27 mouse cellular contexts compared by ENCODE assay signal in genomic region chr15:81722361-81722760, GRCm38 (mm10).
"Had no signal": no experiment of that assay in that cellular context is flagged by ENCODE, and none has a peak within 500 bp of the region (broad histone marks: within the 10 kb centered on the region; RNA-seq: fewer than 3 reads in every experiment).

No protein-coding gene starts in this region.

- H3K27me3 ChIP-seq: limb, embryonic 12.5 days; limb, embryonic 13.5 days; limb, embryonic 15.5 days; liver, embryonic 12.5 days; liver, embryonic 13.5 days; liver, embryonic 15.5 days; lung, embryonic 15.5 days; megakaryocyte, embryonic 14.5 days; midbrain, embryonic 12.5 days; midbrain, embryonic 13.5 days; midbrain, embryonic 15.5 days had no signal

- H3K4me1 ChIP-seq: limb, embryonic 12.5 days; limb, embryonic 15.5 days had no signal

- H3K4me3 ChIP-seq: limb, embryonic 10.5 days; limb, embryonic 12.5 days; limb, embryonic 13.5 days; limb, embryonic 15.5 days; liver, embryonic 12.5 days; liver, embryonic 13.5 days; liver, embryonic 15.5 days; lung, embryonic 15.5 days; megakaryocyte, embryonic 14.5 days; midbrain, embryonic 10.5 days; midbrain, embryonic 12.5 days; midbrain, embryonic 13.5 days; midbrain, embryonic 15.5 days; myocyte had no signal

- H3K27ac ChIP-seq: limb, embryonic 10.5 days; limb, embryonic 12.5 days; limb, embryonic 13.5 days; limb, embryonic 15.5 days; liver, embryonic 12.5 days; liver, embryonic 13.5 days; liver, embryonic 14.5 days; liver, embryonic 15.5 days; lung, embryonic 15.5 days; macrophage; midbrain, embryonic 10.5 days; midbrain, embryonic 12.5 days; midbrain, embryonic 13.5 days; midbrain, embryonic 15.5 days had no signal

- DNase-seq: left cerebral cortex, postnatal 4 days; liver; liver, embryonic 13.5 days; liver, postnatal 0 days; lung, adult 18-20 months; lung, adult 2 months; lung, embryonic 14.5 days; lung, postnatal 10 days; lung, postnatal 14 days; lung, postnatal 36 days; lung, postnatal 4 days; midbrain, embryonic 14.5 days had no signal
